Mouse (Mus musculus): ENCODE measurements around the gene Gm49325. TPM values are rescaled to one million over a fixed set of nuclear protein-coding genes. Genes with fewer than 3 reads are reported as not detected.

Gene Gm49325
- polyA plus RNA-seq, 1 experiment, result not detected

DNA sequence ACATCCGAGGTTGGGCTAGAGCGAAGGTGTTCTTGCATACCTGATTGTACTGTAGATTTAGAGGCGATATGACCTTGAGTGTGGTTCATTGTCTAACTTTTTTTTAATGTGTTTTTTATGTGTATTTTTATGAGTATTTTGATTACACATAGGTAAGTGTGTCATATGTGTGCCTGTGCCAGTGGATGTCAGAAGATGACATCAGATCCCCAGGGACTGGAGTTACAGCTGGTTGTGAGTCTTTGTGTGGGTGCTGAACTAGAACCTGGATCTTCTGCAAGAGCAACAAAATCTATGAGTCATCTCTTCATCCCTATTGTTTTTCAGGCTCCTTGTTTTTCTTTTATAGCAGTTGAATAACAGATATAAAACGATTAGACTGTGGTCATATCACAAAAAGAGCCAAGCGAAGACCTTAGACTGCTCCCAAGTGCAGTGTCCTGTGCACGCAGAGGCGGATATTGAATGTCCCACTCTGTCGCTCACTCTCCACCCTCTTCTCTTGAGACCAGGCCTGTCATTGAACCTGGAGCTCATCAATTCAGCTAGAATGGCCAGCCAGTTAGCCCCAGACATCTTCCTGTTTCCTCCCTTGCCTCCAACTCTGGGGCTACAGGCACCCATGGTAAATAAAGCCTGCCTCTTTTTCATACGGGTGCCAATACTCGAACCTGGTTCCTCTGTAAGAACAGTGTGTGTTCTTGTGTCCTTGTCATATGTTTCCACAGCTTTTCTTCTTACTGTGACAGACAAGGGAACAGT is 17.8 kb downstream of the Gm49325 start:
- H3K4me1 ChIP-seq (ENCODE audit: control insufficient read depth, insufficient read depth, insufficient read length, low read length), result peaks cover 17% of the 10 kb centered on the region; the same call in 1 of the 2 replicates
- peak overlapping the region; percentile 48 for H3K27ac ChIP-seq (ENCODE audit: insufficient read depth, low read depth, low read length)
- H3K4me3 ChIP-seq (ENCODE audit: low read depth, low read length), result no peak overlapping the region
- no peaks in the 10 kb centered on the region for H3K36me3 ChIP-seq (ENCODE audit: control insufficient read depth, insufficient read depth, low read length)
- 66% methylated on average over 10 of the region's 10 CpGs for WGBS
- no peaks in the 10 kb centered on the region for H3K27me3 ChIP-seq (ENCODE audit: control insufficient read depth, insufficient read depth, low read length)
- TF ChIP-seq POLR2A (IDR thresholded peaks at IDR 0.05; ENCODE audit: low read depth, low read length) (no peak), CTCF (IDR thresholded peaks at IDR 0.05; ENCODE audit: extremely low read depth, insufficient read length, insufficient replicate concordance, low read depth, low read length) (no peak)

DNA sequence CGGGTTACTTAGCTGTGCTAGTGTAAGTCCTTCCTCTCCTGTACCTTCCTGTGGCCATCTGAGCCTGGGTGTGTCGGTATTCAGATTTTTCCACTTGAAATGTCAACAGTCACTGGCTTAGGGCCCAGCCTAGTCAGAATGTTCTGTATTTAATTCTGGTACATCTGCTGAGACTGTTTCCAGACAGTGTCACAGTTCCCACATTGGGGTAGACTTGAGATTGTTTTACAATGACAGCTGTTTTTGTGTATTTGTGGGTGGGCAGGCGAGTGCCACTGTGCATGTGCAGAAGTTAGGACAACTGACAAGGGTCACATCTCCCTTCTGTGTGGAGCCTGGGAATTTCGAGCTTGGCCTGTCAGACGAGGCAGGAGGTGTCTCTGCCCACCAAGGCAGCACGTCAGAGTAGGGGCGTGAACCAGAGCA is 18.6 kb downstream of the Gm49325 start:
- TF ChIP-seq CTCF (IDR thresholded peaks at IDR 0.05; ENCODE audit: extremely low read depth, insufficient read length, insufficient replicate concordance, low read depth, low read length), result no peak
- no peak for TF ChIP-seq POLR2A (IDR thresholded peaks at IDR 0.05; ENCODE audit: low read depth, low read length)
- Histone ChIP-seq H3K4me3 (ENCODE audit: low read depth, low read length) (no peak overlapping the region), H3K4me1 (ENCODE audit: control insufficient read depth, insufficient read depth, insufficient read length, low read length) (peaks cover 19% of the 10 kb centered on the region; the same call in 1 of the 2 replicates), H3K27me3 (ENCODE audit: control insufficient read depth, insufficient read depth, low read length) (no peaks in the 10 kb centered on the region), H3K27ac (ENCODE audit: insufficient read depth, low read depth, low read length) (peak overlapping the region; percentile 48), H3K36me3 (ENCODE audit: control insufficient read depth, insufficient read depth, low read length) (no peaks in the 10 kb centered on the region)
- 54% methylated on average over 7 of the region's 7 CpGs for WGBS

DNA sequence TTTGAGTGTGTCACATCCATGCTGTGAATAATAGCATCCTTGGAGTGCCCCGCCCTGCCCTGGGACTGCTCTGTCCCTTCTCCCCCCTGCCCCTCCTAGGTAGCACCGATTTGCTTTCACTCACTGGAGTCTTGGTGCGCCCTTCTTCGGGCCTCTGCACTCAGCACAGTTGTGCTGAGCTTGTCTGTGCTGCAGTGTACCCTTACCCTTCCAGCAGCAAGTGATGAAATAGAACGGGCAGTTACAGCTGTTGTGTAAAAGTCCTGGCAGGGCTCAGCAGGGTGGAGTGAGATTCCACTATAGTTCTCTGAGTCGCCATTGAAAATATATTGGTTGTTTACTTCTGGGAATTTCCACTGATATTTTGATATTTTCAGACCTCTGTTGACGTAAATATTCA is 20.0 kb downstream of the Gm49325 start:
- Histone ChIP-seq H3K4me3 (ENCODE audit: low read depth, low read length) (no peak overlapping the region), H3K4me1 (ENCODE audit: control insufficient read depth, insufficient read depth, insufficient read length, low read length) (peaks cover 24% of the 10 kb centered on the region; the same call in 1 of the 2 replicates), H3K27me3 (ENCODE audit: control insufficient read depth, insufficient read depth, low read length) (no peaks in the 10 kb centered on the region), H3K36me3 (ENCODE audit: control insufficient read depth, insufficient read depth, low read length) (peaks cover under 1% of the 10 kb centered on the region; the same call in 1 of the 2 replicates), H3K27ac (ENCODE audit: insufficient read depth, low read depth, low read length) (no peak overlapping the region)
- 64% methylated on average over 7 of the region's 7 CpGs for WGBS
- TF ChIP-seq POLR2A (IDR thresholded peaks at IDR 0.05; ENCODE audit: low read depth, low read length), result no peak
- no peak for TF ChIP-seq CTCF (IDR thresholded peaks at IDR 0.05; ENCODE audit: extremely low read depth, insufficient read length, insufficient replicate concordance, low read depth, low read length)

GRCm38 (mm10) chr10:77626591-77626990 is 20.6 kb downstream of the Gm49325 start:
- Histone ChIP-seq H3K4me1 (ENCODE audit: control insufficient read depth, insufficient read depth, insufficient read length, low read length) (peaks cover 22% of the 10 kb centered on the region; the same call in 1 of the 2 replicates), H3K27ac (ENCODE audit: insufficient read depth, low read depth, low read length) (0 out of 2 replicates have a peak overlapping the region, but pooled peaks have one; percentile 39), H3K27me3 (ENCODE audit: control insufficient read depth, insufficient read depth, low read length) (no peaks in the 10 kb centered on the region), H3K36me3 (ENCODE audit: control insufficient read depth, insufficient read depth, low read length) (peaks cover 6% of the 10 kb centered on the region), H3K4me3 (ENCODE audit: low read depth, low read length) (no peak overlapping the region)
- TF ChIP-seq POLR2A (IDR thresholded peaks at IDR 0.05; ENCODE audit: low read depth, low read length) (no peak), CTCF (IDR thresholded peaks at IDR 0.05; ENCODE audit: extremely low read depth, insufficient read length, insufficient replicate concordance, low read depth, low read length) (no peak)
- 45% methylated on average over 7 of the region's 7 CpGs for WGBS

- WGBS, result 25% methylated on average over 2 of the region's 2 CpGs
These were observed 21.5 kb downstream of the Gm49325 start for GRCm38 (mm10) chr10:77627497-77627896.

DNA sequence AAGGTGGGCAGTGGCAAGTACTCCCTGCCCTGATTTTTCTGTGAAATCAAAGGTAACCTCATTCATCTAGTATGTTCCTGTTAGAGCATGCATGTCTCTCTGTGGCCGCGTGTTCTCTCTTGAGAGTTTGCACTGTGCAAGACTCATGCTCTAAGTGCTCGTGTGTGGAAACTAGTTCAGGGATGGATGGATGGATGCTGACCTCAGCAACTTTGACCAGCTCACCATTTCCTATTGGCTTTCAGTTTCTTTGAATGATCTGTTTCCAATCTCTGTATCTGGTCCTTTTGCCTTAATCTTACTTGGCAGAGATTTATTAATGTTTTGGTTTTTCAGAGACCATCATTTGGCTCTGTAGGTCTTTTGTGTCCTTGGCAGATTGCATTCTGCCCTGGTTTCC is 23.2 kb downstream of the Gm49325 start:
- WGBS, result 79% methylated on average over 3 of the region's 3 CpGs
- H3K4me1 ChIP-seq (ENCODE audit: control insufficient read depth, insufficient read depth, insufficient read length, low read length), result peaks cover 16% of the 10 kb centered on the region; the same call in 1 of the 2 replicates
- H3K4me3 ChIP-seq (ENCODE audit: low read depth, low read length), result no peak overlapping the region
- TF ChIP-seq POLR2A (IDR thresholded peaks at IDR 0.05; ENCODE audit: low read depth, low read length) (no peak), CTCF (IDR thresholded peaks at IDR 0.05; ENCODE audit: extremely low read depth, insufficient read length, insufficient replicate concordance, low read depth, low read length) (no peak)
- H3K27ac ChIP-seq (ENCODE audit: insufficient read depth, low read depth, low read length), result no peak overlapping the region
- peaks cover 21% of the 10 kb centered on the region for H3K36me3 ChIP-seq (ENCODE audit: control insufficient read depth, insufficient read depth, low read length)
- H3K27me3 ChIP-seq (ENCODE audit: control insufficient read depth, insufficient read depth, low read length), result no peaks in the 10 kb centered on the region

More at GRCm38 (mm10) chr10:77627497-77627896, 21.5 kb downstream of the Gm49325 start:
- Histone ChIP-seq H3K4me3 (ENCODE audit: low read depth, low read length) (no peak overlapping the region), H3K27me3 (ENCODE audit: control insufficient read depth, insufficient read depth, low read length) (no peaks in the 10 kb centered on the region), H3K4me1 (ENCODE audit: control insufficient read depth, insufficient read depth, insufficient read length, low read length) (peaks cover 18% of the 10 kb centered on the region; the same call in 1 of the 2 replicates), H3K27ac (ENCODE audit: insufficient read depth, low read depth, low read length) (no peak overlapping the region), H3K36me3 (ENCODE audit: control insufficient read depth, insufficient read depth, low read length) (peaks cover 10% of the 10 kb centered on the region)
- TF ChIP-seq CTCF (IDR thresholded peaks at IDR 0.05; ENCODE audit: extremely low read depth, insufficient read length, insufficient replicate concordance, low read depth, low read length) (peak; percentile 92; the same call in 1 of the 2 replicates), POLR2A (IDR thresholded peaks at IDR 0.05; ENCODE audit: low read depth, low read length) (no peak)

GRCm38 (mm10) chr10:77629970-77630369 is 24.0 kb downstream of the Gm49325 start:
- WGBS, result 75% methylated on average over 1 of the region's 1 CpGs
- no peak overlapping the region for H3K4me3 ChIP-seq (ENCODE audit: low read depth, low read length)
- TF ChIP-seq CTCF (IDR thresholded peaks at IDR 0.05; ENCODE audit: extremely low read depth, insufficient read length, insufficient replicate concordance, low read depth, low read length) (peak; percentile 56; the same call in 1 of the 2 replicates), POLR2A (IDR thresholded peaks at IDR 0.05; ENCODE audit: low read depth, low read length) (no peak)

More at GRCm38 (mm10) chr10:77629970-77630369, 24.0 kb downstream of the Gm49325 start:
- peaks cover 12% of the 10 kb centered on the region for H3K4me1 ChIP-seq (ENCODE audit: control insufficient read depth, insufficient read depth, insufficient read length, low read length)
- H3K36me3 ChIP-seq (ENCODE audit: control insufficient read depth, insufficient read depth, low read length), result peaks cover 26% of the 10 kb centered on the region
- no peaks in the 10 kb centered on the region for H3K27me3 ChIP-seq (ENCODE audit: control insufficient read depth, insufficient read depth, low read length)
- H3K27ac ChIP-seq (ENCODE audit: insufficient read depth, low read depth, low read length), result no peak overlapping the region

Data from small intestine, adult 2 months (tissue).